Mouse (Mus musculus) frontal cortex, postnatal 25 days (tissue): ENCODE measurements around the gene Robo1.

Experiments
- DNase-seq, 2 experiments: peaks; one replicate each; pipeline ENCODE4 v3.0.0; 2022; ENCODE audit warnings: low spot score in 2 of 2

The Robo1 gene

GRCm38 (mm10) chr16:72603487-72604206 lies 295.5 kb downstream of the Robo1 start:
- DNase-seq: no peak

GRCm38 (mm10) chr16:72605066-72605465 lies 297.0 kb downstream of the Robo1 start:
- peak; percentile 64 to 70 for DNase-seq

- no peak for DNase-seq
Observed at GRCm38 (mm10) chr16:72610661-72611112, 302.6 kb downstream of the Robo1 start.

GRCm38 (mm10) chr16:72614898-72615297 lies 306.8 kb downstream of the Robo1 start:
- DNase-seq: no peak

GRCm38 (mm10) chr16:72615360-72615759 lies 307.3 kb downstream of the Robo1 start:
- no peak for DNase-seq

- no peak for DNase-seq
Observed at GRCm38 (mm10) chr16:72622371-72622770, 314.3 kb downstream of the Robo1 start.

- DNase-seq: no peak
Observed at GRCm38 (mm10) chr16:72622868-72623267, 314.8 kb downstream of the Robo1 start.

- no peak for DNase-seq
Observed at GRCm38 (mm10) chr16:72633846-72634245, 325.7 kb downstream of the Robo1 start.

- DNase-seq: no peak
Observed at GRCm38 (mm10) chr16:72639332-72639940, 331.3 kb downstream of the Robo1 start.

GRCm38 (mm10) chr16:72640932-72641811 lies 333.1 kb downstream of the Robo1 start:
- no peak for DNase-seq

- DNase-seq: no peak
Observed at GRCm38 (mm10) chr16:72645890-72646289, 337.8 kb downstream of the Robo1 start.

- DNase-seq: no peak
Observed at GRCm38 (mm10) chr16:72649314-72649713, 341.2 kb downstream of the Robo1 start.

GRCm38 (mm10) chr16:72655411-72655810 lies 347.3 kb downstream of the Robo1 start:
- DNase-seq: no peak

- DNase-seq: peak; percentile 41 to 64
Observed at GRCm38 (mm10) chr16:72662837-72663350, 354.8 kb downstream of the Robo1 start.

GRCm38 (mm10) chr16:72663351-72664232 lies 355.5 kb downstream of the Robo1 start:
- DNase-seq: peak; percentile 23 to 32

GRCm38 (mm10) chr16:72664233-72664613 lies 356.1 kb downstream of the Robo1 start:
- DNase-seq: no peak

GRCm38 (mm10) chr16:72664806-72665205 lies 356.7 kb downstream of the Robo1 start:
- DNase-seq: no peak

GRCm38 (mm10) chr16:72665454-72665853 lies 357.3 kb downstream of the Robo1 start:
- DNase-seq: no peak

GRCm38 (mm10) chr16:72670240-72671038 lies 362.3 kb downstream of the Robo1 start:
- no peak for DNase-seq

- DNase-seq: no peak
Observed at GRCm38 (mm10) chr16:72677234-72677633, 369.1 kb downstream of the Robo1 start.
